Comparison of ENCODE assay signal across 11 mouse cellular contexts in the genomic region with DNA sequence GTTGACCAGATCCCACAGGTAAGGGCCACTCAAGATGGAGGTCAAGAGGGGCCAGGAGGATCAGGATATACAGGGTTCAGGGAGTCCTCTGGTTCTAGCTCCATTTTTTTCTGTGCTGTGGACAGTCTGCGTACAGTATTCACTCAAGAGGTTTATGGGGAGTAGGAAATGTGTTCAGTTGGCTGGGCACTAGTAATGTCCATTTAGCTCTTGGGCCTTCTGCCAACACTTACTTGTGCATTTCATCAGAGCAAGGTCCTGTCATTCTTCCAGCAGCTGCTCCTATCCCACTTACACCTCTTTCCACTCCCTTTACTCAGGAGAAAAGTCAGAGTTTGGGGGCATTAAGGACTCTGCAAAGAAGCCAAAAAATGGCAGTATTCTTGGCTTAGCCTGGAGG. TPM values are rescaled to one million over a fixed set of nuclear protein-coding genes. Genes with fewer than 3 reads are reported as not detected.
DNase-seq lines count a peak whose midpoint lies in the region; ATAC-seq and TF ChIP-seq lines count a peak whose summit lies in the region.
"Had no signal": no experiment of that assay in that cellular context is flagged by ENCODE, and none has a peak within 500 bp of the region (broad histone marks: within the 10 kb centered on the region; RNA-seq: fewer than 3 reads in every experiment).

No protein-coding gene starts in this region.

- no peak overlapping the region for H3K9ac ChIP-seq in embryonic facial prominence, embryonic 14.5 days (ENCODE audit: low read depth, low read length)
- H3K9ac ChIP-seq in heart, embryonic 15.5 days, result no peak overlapping the region
- H3K9ac ChIP-seq: hindbrain, embryonic 12.5 days had no signal

- H3K4me3 ChIP-seq in embryonic facial prominence, embryonic 14.5 days (ENCODE audit: low read depth, low read length), result no peak overlapping the region
- no peak overlapping the region for H3K4me3 ChIP-seq in embryonic facial prominence, embryonic 10.5 days
- H3K4me3 ChIP-seq in lung, adult 2 months (replicated peaks; ENCODE audit: extremely low read depth, low read depth, low read length), result no peak overlapping the region
- no peak overlapping the region for H3K4me3 ChIP-seq in heart, embryonic 15.5 days
- H3K4me3 ChIP-seq: hindbrain, embryonic 12.5 days had no signal

- no peak overlapping the region for H3K27ac ChIP-seq in embryonic facial prominence, embryonic 14.5 days (replicated peaks; ENCODE audit: low read depth, low read length)
- no peak overlapping the region for H3K27ac ChIP-seq in embryonic facial prominence, embryonic 10.5 days (replicated peaks)
- H3K27ac ChIP-seq in heart, embryonic 15.5 days, result peak overlapping the region; percentile 34; the same call in 1 of the 2 replicates
- H3K27ac ChIP-seq: hindbrain, embryonic 12.5 days had no signal

- 82% methylated on average over 1 of the region's 1 CpGs for WGBS in embryonic facial prominence, embryonic 14.5 days
- 86% methylated on average over 1 of the region's 1 CpGs for WGBS in embryonic facial prominence, embryonic 10.5 days
- WGBS in lung, adult 2 months, result 15% methylated on average over 1 of the region's 1 CpGs
- 36% methylated on average over 1 of the region's 1 CpGs for WGBS in heart, embryonic 15.5 days

- no peaks in the 10 kb centered on the region for H3K9me3 ChIP-seq in embryonic facial prominence, embryonic 14.5 days (ENCODE audit: control insufficient read depth, low read length)
- no peaks in the 10 kb centered on the region for H3K9me3 ChIP-seq in embryonic facial prominence, embryonic 10.5 days
- no peaks in the 10 kb centered on the region for H3K9me3 ChIP-seq in heart, embryonic 15.5 days (replicated peaks)
- H3K9me3 ChIP-seq: hindbrain, embryonic 12.5 days had no signal

- no peaks in the 10 kb centered on the region for H3K27me3 ChIP-seq in embryonic facial prominence, embryonic 14.5 days (replicated peaks; ENCODE audit: control insufficient read depth, insufficient read depth, low read length)
- no peaks in the 10 kb centered on the region for H3K27me3 ChIP-seq in embryonic facial prominence, embryonic 10.5 days (replicated peaks; ENCODE audit: low read depth, poor library complexity, severe bottlenecking)
- no peaks in the 10 kb centered on the region for H3K27me3 ChIP-seq in heart, embryonic 15.5 days
- H3K27me3 ChIP-seq: hindbrain, embryonic 12.5 days had no signal

- no peak for ATAC-seq in embryonic facial prominence, embryonic 14.5 days (ENCODE audit: low read depth)
- ATAC-seq in heart, embryonic 15.5 days (replicated peaks; ENCODE audit: insufficient number of reproducible peaks, insufficient read depth, low FRiP score, low read depth), result no peak

- H3K4me1 ChIP-seq in embryonic facial prominence, embryonic 14.5 days (ENCODE audit: control insufficient read depth, insufficient read depth, low read length), result 0 out of 2 replicates have a peak, but pooled peaks cover 8% of the 10 kb centered on the region
- H3K4me1 ChIP-seq in embryonic facial prominence, embryonic 10.5 days, result peaks cover 9% of the 10 kb centered on the region
- peaks cover 15% of the 10 kb centered on the region for H3K4me1 ChIP-seq in lung, adult 2 months (ENCODE audit: control insufficient read depth, insufficient read depth, low read length)
- peaks cover 15% of the 10 kb centered on the region for H3K4me1 ChIP-seq in heart, embryonic 15.5 days (replicated peaks)
- H3K4me1 ChIP-seq: hindbrain, embryonic 12.5 days had no signal

- DNase-seq in embryonic facial prominence, embryonic 14.5 days (ENCODE audit: low spot score), result peak; percentile 40
- no peak for DNase-seq in embryonic facial prominence, embryonic 10.5 days (ENCODE audit: low spot score)
- DNase-seq in lung, adult 18-20 months, result peak; percentile 41 to 65
- no peak for DNase-seq in lung, adult 2 months
- DNase-seq in lung, postnatal 25 days (ENCODE audit: low spot score), result peak; percentile 56
- DNase-seq in spleen, postnatal 10 days (ENCODE audit: low spot score in 2 of 2), result no peak
- DNase-seq in spleen, adult 18-20 months, result no peak
- DNase-seq: thymus, adult 18-20 months had no signal

- no peak for TF ChIP-seq CTCF in lung, adult 2 months (IDR thresholded peaks at IDR 0.05; ENCODE audit: insufficient read depth, low read length)

- H3K4me2 ChIP-seq in embryonic facial prominence, embryonic 14.5 days (ENCODE audit: low read depth, low read length), result no peak overlapping the region
- H3K4me2 ChIP-seq in heart, embryonic 15.5 days, result no peak overlapping the region
- H3K4me2 ChIP-seq: hindbrain, embryonic 12.5 days; midbrain, embryonic 11.5 days had no signal

- H3K36me3 ChIP-seq in embryonic facial prominence, embryonic 14.5 days (ENCODE audit: control insufficient read depth, insufficient read depth, low read length), result peaks cover 40% of the 10 kb centered on the region
- H3K36me3 ChIP-seq in embryonic facial prominence, embryonic 10.5 days (replicated peaks), result peaks cover 37% of the 10 kb centered on the region
- H3K36me3 ChIP-seq in heart, embryonic 15.5 days, result peaks cover 18% of the 10 kb centered on the region

- no peak for TF ChIP-seq POLR2A in lung, adult 2 months (IDR thresholded peaks at IDR 0.05; ENCODE audit: borderline replicate concordance, extremely low read depth, low read depth, low read length)

RNA-seq across cellular contexts. Expression of a gene that starts 33.4 kb away (rescaled TPM):
- 75.0 and 80.4 TPM in 2 replicates for polyA plus RNA-seq in embryonic facial prominence, embryonic 14.5 days (2014; fragmentation: Nextera tagmentation; extraction: Ambion mirVana)
- polyA plus RNA-seq in embryonic facial prominence, embryonic 10.5 days (2016; fragmentation: Nextera tagmentation; extraction: Ambion mirVana), result 40.8 and 49.9 TPM in 2 replicates
- polyA plus RNA-seq in lung, adult 2 months (2012; rRNA removed), result 164 and 239 TPM in 2 replicates
- polyA plus RNA-seq in heart, embryonic 15.5 days (2015; fragmentation: Nextera tagmentation; extraction: Ambion mirVana), result 51.1 and 67.3 TPM in 2 replicates

Comparison
In these comparisons a context has a peak if more than half of its experiments do, and no peak if none do; other contexts are left out.
1. DNase-seq: peak in embryonic facial prominence, embryonic 14.5 days (single experiment), lung, adult 18-20 months (2 of 2) and lung, postnatal 25 days (single experiment); none in embryonic facial prominence, embryonic 10.5 days (single experiment), lung, adult 2 months (single experiment), spleen, postnatal 10 days (0 of 2) and spleen, adult 18-20 months (0 of 2).